Mouse (Mus musculus) adrenal gland, postnatal 25 days (tissue): ENCODE measurements around the gene Wapl. TPM values are rescaled to one million over a fixed set of nuclear protein-coding genes. Genes with fewer than 3 reads are reported as not detected.

ENCODE experiments used
- DNase-seq: peaks from one replicate; pipeline ENCODE4 v3.0.0; 2021; ENCODE audit warnings: mixed read lengths
- long read RNA-seq: library from polyadenylated mRNA; stranded (forward); transcript quantifications from one replicate; pipeline ENCODE4 v2.0.0, GENCODE M21; 2021
- total RNA-seq: library from RNA; stranded (reverse); gene quantifications from 2 replicates; pipeline ENCODE4 v1.2.3, GENCODE M21; 2021

The Wapl gene
- total RNA-seq, result 90.8 and 92.9 TPM in 2 replicates
- long read RNA-seq, full-length matches to known transcripts, result 17 of 55 reads
- long read RNA-seq, partial matches to known transcripts, result 33 of 55 reads
- long read RNA-seq, other reads (novel, unspliced or antisense), result 5 of 55 reads

- peak; percentile 98 for DNase-seq
Observed at GRCm38 (mm10) chr14:34673395-34674228, at the start of gene Wapl. Wapl (plus strand) TSS chr14:34673928.

DNA sequence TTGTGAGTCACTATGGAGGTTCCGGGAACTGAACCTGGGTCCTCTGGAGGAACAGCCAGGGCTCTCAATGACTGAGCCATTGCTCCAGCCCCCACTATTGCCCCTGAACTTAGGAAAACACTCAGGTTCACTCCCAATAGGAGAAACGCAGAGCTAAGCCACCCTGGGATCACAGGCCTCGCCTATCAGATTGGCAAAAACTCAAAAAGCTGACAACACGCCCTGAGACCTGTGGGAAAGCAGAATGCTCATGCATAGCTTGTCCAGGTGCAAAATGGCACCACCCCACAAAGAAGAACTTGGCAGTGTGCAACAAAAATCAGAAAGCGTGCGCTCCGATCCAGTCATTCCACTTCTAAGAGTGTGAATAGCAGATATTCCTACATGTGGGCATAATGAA, 46.9 kb upstream of the Wapl start:
- DNase-seq, result no peak

GRCm38 (mm10) chr14:34632722-34633448, 40.8 kb upstream of the Wapl start:
- no peak for DNase-seq

GRCm38 (mm10) chr14:34635192-34635591, 38.5 kb upstream of the Wapl start:
- DNase-seq, result no peak

- no peak for DNase-seq
Observed at GRCm38 (mm10) chr14:34635721-34636120, 38.0 kb upstream of the Wapl start.

DNA sequence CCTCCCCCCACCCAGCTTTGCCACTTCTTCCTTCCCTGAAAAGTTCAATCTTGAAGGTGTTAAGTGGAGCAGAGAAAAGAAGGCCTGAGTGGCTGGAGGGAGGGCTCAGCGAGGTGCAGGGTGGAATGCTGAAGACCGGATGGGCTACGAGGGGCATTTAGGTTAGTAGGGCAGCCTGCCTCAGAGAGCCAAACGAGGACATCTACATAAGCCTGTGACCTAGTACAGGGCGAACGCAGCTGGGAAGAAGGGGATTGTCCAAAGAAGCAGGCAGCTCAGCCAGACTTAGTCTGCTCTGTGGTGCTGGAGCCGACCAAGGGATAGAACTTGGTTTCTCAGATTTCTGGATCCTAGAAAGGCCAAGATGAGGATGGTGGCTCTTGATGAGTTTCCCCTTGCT, 29.6 kb upstream of the Wapl start:
- DNase-seq, result no peak

GRCm38 (mm10) chr14:34647870-34648475, 25.8 kb upstream of the Wapl start:
- no peak for DNase-seq

- DNase-seq, result no peak
Observed at GRCm38 (mm10) chr14:34657131-34657530, 16.6 kb upstream of the Wapl start.

DNA sequence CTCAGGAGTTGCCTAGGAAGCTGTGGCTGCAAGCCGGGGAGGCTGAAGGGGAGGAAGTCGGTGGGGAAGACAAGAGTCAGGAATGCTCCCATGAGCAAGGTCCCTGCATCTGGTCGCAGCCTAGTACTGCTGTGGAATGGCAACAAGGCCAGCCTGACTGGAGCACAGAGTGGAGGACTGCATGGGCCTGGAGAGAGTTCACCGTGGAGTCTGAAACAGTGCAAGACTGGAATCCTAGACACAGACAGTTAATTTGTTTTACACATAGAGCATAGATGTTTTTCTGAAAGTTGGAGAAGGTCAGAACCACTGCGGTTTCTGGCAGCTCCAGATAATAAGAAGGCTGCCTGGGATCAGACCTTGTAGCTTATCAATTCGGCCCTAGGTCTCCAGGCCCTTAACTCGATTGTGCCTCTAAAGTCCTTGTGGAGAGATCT, 13.4 kb upstream of the Wapl start:
- DNase-seq, result no peak

DNA sequence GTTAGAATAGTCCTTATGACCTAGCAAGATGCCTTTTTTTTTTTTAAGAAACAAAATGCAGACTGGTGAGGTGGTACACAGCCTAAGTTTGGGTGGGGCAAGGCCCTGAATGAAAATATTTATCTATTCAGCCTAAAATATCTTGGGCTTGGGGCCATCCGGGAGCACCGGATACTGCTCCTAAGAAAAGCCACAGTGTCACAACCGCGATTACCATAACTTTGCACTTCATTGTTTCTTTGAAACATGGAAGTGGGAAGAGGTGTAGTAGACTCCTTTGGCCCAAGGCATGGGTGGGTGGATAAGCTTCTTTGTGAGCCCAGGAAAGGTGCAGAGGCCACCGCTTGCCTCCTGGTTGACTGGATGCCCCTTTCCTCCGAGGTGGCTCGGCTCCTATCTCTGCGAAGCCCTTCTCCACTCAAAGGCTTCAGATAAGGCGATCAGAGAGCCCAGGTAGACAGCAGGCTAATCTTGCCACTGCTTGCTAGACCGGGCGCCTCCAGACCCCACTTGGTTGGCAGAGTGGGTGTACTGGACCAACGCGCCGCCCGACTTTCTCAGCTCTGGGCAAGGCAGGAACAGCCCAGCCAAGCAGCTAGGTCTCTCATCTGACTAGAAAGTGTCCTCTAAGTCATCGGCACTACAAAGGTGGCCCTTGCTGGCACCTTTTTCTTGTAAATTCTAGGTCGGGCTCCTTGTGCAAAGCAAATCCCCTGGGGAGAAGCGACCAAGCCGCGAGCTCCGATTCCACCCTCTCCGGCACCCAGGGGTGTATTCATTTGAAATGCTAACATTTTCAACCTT, 12.7 kb upstream of the Wapl start:
- DNase-seq, result peak; percentile 6

GRCm38 (mm10) chr14:34661621-34662477, 11.9 kb upstream of the Wapl start:
- peak; percentile 84 for DNase-seq

DNA sequence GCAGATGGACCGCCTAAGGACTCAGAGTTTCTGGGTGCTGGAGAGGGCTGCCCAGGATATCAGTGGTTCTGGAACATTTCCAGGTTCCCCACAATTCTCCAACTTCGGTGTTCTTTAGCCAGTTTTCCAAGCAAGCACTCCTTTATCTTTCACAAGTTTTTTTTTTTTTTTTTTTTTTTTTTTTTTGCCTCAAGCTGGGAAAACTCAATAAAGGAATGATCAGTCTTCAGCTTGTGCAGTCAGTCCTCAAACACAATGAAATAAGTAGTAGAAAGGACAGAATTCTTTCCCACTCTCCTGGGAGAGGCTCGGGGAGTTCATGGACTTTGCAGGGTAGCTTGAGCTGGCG, 11.3 kb upstream of the Wapl start:
- DNase-seq, result no peak

DNA sequence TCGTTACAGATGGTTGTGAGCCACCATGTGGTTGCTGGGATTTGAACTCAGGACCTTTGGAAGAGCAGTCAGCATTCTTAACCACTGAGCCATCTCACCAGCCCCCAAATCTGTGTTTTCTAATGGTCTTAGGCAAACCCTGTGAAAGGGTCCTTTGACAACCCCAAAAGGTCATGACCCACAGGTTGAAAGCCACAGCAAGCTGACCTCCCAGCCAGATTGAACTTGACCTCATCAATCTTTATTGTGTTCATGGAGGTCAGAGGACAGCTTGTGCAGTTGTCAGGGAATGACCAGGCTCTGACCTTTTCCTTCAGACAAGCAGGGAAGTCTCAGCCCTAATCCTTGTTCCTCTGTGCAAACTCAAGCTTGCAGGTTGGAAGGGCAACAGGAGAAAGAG, 10.3 kb upstream of the Wapl start:
- DNase-seq, result no peak

- DNase-seq, result no peak
Observed at GRCm38 (mm10) chr14:34669082-34669481, 4.6 kb upstream of the Wapl start.

- no peak for DNase-seq
Observed at GRCm38 (mm10) chr14:34670256-34670655, 3.5 kb upstream of the Wapl start.

- DNase-seq, result peak; percentile 58
Observed at GRCm38 (mm10) chr14:34674229-34674791, 582 bp downstream of the Wapl start.

- DNase-seq, result no peak
Observed at GRCm38 (mm10) chr14:34674932-34675331, 1.2 kb downstream of the Wapl start.

- DNase-seq, result no peak
Observed at GRCm38 (mm10) chr14:34675347-34675865, 1.7 kb downstream of the Wapl start.

- no peak for DNase-seq
Observed at GRCm38 (mm10) chr14:34680815-34681214, 7.1 kb downstream of the Wapl start.

- DNase-seq, result no peak
Observed at GRCm38 (mm10) chr14:34684989-34685388, 11.3 kb downstream of the Wapl start.
